Mouse (Mus musculus) WW6 (cell line): ENCODE data around the gene Mccc2.

Experiments used
- DNase-seq: peaks from one replicate; pipeline ENCODE4 v3.0.0-alpha.2; 2013; ENCODE audit warnings: low read depth, low spot score

Mccc2 gene

DNA sequence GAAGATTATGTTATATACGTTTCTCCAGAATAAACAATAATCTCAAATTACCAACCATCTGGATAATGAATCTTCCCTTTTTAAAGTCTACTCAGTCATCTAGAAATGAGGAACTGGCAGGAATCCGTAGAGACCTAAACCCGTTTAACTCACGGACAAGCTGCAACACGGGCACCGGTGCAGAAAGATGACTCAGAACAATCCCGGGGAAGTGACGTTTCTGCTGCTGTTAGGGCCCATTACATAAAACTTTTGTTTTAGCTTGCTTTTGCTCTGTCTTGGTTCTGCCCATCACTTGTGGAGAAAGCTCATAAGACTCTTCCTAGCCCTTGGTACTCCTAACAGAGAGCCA, 76.1 kb downstream of the Mccc2 start:
- no peak for DNase-seq

GRCm38 (mm10) chr13:99938606-99939319, 76.7 kb downstream of the Mccc2 start:
- no peak for DNase-seq

- no peak for DNase-seq
These were observed 77.7 kb downstream of the Mccc2 start for GRCm38 (mm10) chr13:99937741-99938140.

DNA sequence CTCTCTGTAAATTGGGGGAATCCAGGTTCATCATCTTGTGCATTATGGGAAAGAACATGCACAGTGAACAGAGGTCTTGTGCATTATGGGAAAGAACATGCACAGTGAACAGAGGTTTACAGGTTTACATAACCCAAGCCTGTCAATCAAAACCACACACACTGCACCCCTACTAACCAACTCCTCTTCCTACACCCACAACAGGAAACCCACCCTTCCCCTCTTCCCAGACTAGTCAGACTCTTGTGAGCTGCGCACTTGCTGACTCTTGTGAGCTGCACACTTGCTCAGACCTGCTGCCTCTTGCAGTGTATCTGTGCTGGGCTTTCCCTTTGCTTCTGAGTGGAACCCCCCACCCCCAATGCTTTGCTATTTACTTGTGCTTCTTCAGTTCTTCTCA, 83.0 kb downstream of the Mccc2 start:
- no peak for DNase-seq

DNA sequence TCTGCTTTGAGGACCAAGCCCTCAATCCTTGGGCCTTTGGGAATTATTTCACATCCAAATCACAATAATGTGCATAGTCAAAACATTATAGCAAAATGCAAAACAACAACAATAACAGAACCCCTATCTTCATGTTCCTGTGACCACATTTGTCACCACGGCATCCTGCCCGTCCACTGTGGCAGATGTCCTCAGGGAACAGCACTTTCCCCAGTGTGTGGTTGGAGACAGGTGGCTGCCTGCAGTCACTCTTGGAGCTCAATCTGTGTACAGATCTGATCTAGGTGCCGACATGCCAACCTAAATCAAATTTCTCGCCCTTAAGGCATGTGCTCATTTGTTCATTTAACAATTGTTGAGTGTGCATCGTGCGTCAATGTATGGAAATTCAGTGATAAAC, 83.9 kb downstream of the Mccc2 start:
- DNase-seq = no peak

GRCm38 (mm10) chr13:99926249-99926648, 89.2 kb downstream of the Mccc2 start:
- no peak for DNase-seq

- DNase-seq = no peak
These were observed 99.8 kb downstream of the Mccc2 start for GRCm38 (mm10) chr13:99915632-99916031.

DNA sequence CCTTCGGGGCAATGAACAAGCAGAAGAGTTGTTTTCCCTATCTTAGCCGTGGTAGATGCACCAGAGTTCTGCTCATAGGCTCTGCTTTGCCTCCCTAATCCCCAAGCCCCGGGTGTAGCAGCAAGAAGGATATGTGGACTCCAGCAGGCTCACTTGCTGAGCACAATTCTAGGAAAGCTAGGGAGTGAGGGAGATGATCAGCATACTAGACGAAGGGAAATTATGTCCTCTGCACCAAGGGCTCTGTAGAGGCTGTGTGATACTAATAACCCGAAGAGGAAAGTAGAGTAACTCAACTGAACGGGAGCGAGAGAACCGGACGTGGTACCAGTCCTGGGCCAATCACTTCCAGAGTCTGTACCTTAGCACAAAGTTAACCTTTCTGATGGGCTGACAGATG, 114.5 kb downstream of the Mccc2 start, which contains the start of gene Cartpt:
TSS of gene Cartpt (minus strand) at position 127 of the 400 bp plus-strand sequence.
- no peak for DNase-seq

- peak; percentile 48 for DNase-seq
These were observed 114.9 kb downstream of the Mccc2 start for GRCm38 (mm10) chr13:99900557-99900892.

- DNase-seq = no peak
These were observed 115.5 kb downstream of the Mccc2 start for GRCm38 (mm10) chr13:99899670-99900556.

DNA sequence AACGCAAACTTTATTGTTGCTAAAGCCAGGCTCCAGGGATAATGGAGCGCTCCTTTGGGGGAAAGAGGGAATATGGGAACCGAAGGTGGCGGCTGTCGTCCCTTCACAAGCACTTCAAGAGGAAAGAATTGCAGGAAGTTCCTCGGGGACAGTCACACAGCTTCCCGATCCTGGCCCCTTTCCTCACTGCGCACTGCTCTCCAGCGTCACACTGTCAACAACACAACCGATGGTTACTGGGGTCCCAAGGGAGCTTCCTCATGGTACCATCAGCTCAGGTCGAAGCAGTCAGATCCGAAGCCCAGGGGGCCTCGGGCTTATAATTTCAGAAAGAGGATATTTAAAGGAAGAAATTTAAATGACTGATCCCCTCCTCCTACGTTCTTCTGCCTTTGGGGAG, 116.6 kb downstream of the Mccc2 start:
- DNase-seq = no peak
